Mouse (Mus musculus) intestine, embryonic 16.5 days (tissue): ENCODE measurements around the gene D6Wsu163e. TPM values are rescaled to one million over a fixed set of nuclear protein-coding genes. Genes with fewer than 3 reads are reported as not detected.

ENCODE experiments used
- ATAC-seq: fragments of 200-750 bp; cut with Nextera tagmentation; 2 replicates; pipeline ENCODE4 v1.8.0; 2017; ENCODE audit warnings: moderate TSS enrichment, moderate library complexity
- H3K27ac ChIP-seq: fragments of 300-500 bp; sonication (generic); 2 replicates; pipeline ENCODE4 v1.5.1; 2014; ENCODE audit warnings: mild to moderate bottlenecking, low read length
- H3K27me3 ChIP-seq: fragments of 300-500 bp; sonication (generic); replicated peaks from 2 replicates; pipeline ENCODE4 v1.6.1; 2014; ENCODE audit warnings: low read length, control low read depth, mixed read lengths; ENCODE audit not compliant: control insufficient read depth, insufficient read depth
- H3K36me3 ChIP-seq: fragments of 300-500 bp; sonication (generic); 2 replicates; pipeline ENCODE4 v1.6.1; 2014; ENCODE audit warnings: low read length, control low read depth; ENCODE audit not compliant: control insufficient read depth, insufficient read depth
- H3K4me1 ChIP-seq: fragments of 300-500 bp; sonication (generic); 2 replicates; pipeline ENCODE4 v1.6.1; 2014; ENCODE audit warnings: low read length, control low read depth, mixed read lengths; ENCODE audit not compliant: control insufficient read depth, insufficient read depth
- H3K4me2 ChIP-seq: fragments of 300-500 bp; sonication (generic); 2 replicates; pipeline ENCODE4 v1.6.1; 2014; ENCODE audit warnings: low read depth, low read length, control low read depth
- H3K4me3 ChIP-seq: fragments of 300-500 bp; sonication (generic); 2 replicates; pipeline ENCODE4 v1.5.1; 2014; ENCODE audit warnings: mild to moderate bottlenecking, low read length
- H3K9ac ChIP-seq: fragments of 300-500 bp; sonication (generic); 2 replicates; pipeline ENCODE4 v1.6.1; 2014; ENCODE audit warnings: low read depth, low read length
- H3K9me3 ChIP-seq: fragments of 300-500 bp; sonication (generic); 2 replicates; pipeline ENCODE4 v1.6.1; 2016; ENCODE audit warnings: low read length, control low read depth; ENCODE audit not compliant: control insufficient read depth
- WGBS: fragments of 180-500 bp; shearing (Covaris S2); extraction: QIAGEN DNeasy Blood & Tissue Kit; methylation state at CpG from one replicate; pipeline ENCODE4 v1.1.7; 2014; 5-methylcytosine and 5-hydroxymethylcytosine counted together
- polyA plus RNA-seq: library from polyadenylated mRNA; unstranded; fragments of >200 nt; fragmentation: Nextera tagmentation; extraction: Ambion mirVana; gene quantifications from 2 replicates; pipeline ENCODE4 v1.2.1, GENCODE M21; 2015

D6Wsu163e gene
- polyA plus RNA-seq, 1 experiment from 2014 or later: 20.7 TPM

DNA sequence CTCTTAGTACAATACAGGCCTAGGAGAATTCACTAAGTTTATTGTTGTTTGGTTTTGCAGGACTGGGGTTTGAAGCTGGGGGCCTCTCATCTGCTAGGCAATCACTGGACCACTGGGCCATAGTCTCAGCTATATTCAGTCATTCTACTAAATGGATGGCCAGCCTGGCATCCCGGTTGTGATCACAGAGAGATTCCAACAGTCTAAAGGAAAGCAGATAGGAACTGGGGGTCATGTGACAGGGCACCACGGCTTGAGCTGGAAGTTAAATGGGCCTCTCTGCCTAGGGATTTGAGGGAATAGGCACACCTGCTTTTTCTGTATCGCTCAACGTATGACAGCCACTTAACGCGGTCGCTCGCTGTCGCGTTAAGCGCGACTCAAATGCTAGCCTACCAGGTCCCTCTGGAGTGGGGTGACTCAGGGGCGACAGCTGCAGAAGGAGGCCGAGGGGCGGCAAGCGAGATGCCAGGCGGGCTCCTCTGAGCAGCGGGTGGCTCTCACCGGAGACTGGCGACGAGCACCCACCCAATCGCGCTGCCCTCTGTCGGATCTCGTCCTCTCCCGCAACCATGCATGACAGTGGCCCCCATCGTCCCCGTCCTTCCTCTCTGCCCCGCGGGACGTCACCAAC, 792 bp upstream of the D6Wsu163e start:
- under 1% methylated on average over 31 of the region's 31 CpGs for WGBS
- no peaks in the 10 kb centered on the region for H3K27me3 ChIP-seq
- no peak; the same call in none of the 2 replicates for ATAC-seq

DNA sequence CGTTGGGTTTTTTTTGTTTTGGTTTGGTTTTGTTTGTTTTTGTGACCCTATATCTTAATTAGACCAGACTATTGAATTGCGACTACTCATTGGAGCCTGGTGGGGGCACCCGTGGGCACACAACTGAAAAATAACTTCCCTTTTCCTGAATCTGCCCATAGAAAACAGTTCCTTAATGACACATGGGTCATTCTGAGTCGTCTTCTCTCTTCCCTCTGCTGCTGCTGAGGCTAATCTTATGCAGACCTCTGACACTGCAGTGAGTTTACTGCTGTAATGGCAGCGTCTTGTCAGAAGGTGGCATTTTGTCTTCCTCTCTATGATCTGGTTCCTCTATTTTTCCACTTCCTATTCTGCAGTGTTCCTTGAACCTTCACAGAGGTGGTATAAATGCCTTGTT, 689 bp downstream of the D6Wsu163e start:
- H3K9me3 ChIP-seq: no peaks in the 10 kb centered on the region
- H3K9ac ChIP-seq: peak overlapping the region; percentile 68
- whole genome bisulfite sequencing: 2% methylated on average over 5 of the region's 5 CpGs
- peaks cover 14% of the 10 kb centered on the region for H3K4me1 ChIP-seq
- no peak for ATAC-seq
- no peaks in the 10 kb centered on the region for H3K36me3 ChIP-seq
- peak overlapping the region; percentile 65 for H3K4me3 ChIP-seq
- no peak overlapping the region for H3K27ac ChIP-seq
- no peaks in the 10 kb centered on the region for H3K27me3 ChIP-seq
- H3K4me2 ChIP-seq: peak overlapping the region; percentile 66

More for the DNA sequence above, 792 bp upstream of the D6Wsu163e start:
- Histone ChIP-seq H3K9ac (peak overlapping the region; percentile 73), H3K4me3 (peak overlapping the region; percentile 65), H3K4me2 (peak overlapping the region; percentile 91), H3K9me3 (no peaks in the 10 kb centered on the region), H3K36me3 (peaks cover 3% of the 10 kb centered on the region; the same call in 1 of the 2 replicates), H3K4me1 (peaks cover 14% of the 10 kb centered on the region), H3K27ac (peak overlapping the region; percentile 9; the same call in 1 of the 2 replicates)

DNA sequence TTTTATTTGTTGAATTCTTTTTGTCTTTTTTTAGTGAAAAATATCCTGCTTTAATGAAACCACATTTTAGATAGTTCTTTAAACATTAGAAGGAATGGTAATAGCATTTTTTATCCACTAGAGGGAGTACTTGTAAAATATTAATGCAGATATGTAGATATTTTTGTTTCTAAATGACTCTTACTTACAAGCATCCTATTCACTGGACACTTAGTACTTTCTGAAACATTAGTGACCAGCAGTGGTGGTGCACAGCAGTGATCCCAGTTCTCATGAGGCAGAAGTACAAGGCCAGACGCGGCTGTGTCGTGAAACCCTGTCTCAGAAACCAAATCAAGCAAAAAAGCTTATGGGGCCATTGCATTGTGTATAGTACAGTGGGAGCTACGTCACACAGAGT, 8.6 kb downstream of the D6Wsu163e start:
- Histone ChIP-seq H3K9ac (no peak overlapping the region), H3K4me3 (no peak overlapping the region), H3K9me3 (no peaks in the 10 kb centered on the region), H3K36me3 (no peaks in the 10 kb centered on the region), H3K4me1 (no peaks in the 10 kb centered on the region), H3K27me3 (no peaks in the 10 kb centered on the region), H3K27ac (no peak overlapping the region), H3K4me2 (no peak overlapping the region)
- WGBS: 83% methylated on average over 4 of the region's 4 CpGs
- no peak for ATAC-seq

DNA sequence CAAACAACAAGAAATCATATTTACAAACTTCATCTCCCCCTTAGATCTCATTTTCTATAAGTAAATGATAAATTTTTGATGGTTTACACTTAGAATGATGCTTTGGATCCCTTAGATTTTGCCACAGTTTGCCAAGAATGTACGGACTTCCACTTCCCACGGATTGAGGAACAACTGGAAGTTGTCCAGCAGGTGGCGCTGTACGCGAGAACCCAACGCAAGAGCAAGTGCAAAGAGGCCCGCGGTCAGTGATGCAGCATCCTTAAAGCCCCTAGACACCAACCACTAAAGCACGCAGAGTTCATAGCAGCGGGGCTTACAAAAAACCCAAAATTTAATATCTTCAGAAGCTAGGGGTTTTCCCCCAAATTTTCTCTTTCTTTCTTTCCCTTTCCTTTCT, 16.0 kb downstream of the D6Wsu163e start:
- Histone ChIP-seq H3K4me2 (no peak overlapping the region), H3K4me1 (no peaks in the 10 kb centered on the region), H3K27me3 (no peaks in the 10 kb centered on the region), H3K27ac (no peak overlapping the region), H3K4me3 (no peak overlapping the region), H3K9me3 (no peaks in the 10 kb centered on the region), H3K36me3 (no peaks in the 10 kb centered on the region; the same call in 1 of the 2 replicates), H3K9ac (no peak overlapping the region)
- ATAC-seq: no peak
- WGBS: 9% methylated on average over 10 of the region's 10 CpGs

DNA sequence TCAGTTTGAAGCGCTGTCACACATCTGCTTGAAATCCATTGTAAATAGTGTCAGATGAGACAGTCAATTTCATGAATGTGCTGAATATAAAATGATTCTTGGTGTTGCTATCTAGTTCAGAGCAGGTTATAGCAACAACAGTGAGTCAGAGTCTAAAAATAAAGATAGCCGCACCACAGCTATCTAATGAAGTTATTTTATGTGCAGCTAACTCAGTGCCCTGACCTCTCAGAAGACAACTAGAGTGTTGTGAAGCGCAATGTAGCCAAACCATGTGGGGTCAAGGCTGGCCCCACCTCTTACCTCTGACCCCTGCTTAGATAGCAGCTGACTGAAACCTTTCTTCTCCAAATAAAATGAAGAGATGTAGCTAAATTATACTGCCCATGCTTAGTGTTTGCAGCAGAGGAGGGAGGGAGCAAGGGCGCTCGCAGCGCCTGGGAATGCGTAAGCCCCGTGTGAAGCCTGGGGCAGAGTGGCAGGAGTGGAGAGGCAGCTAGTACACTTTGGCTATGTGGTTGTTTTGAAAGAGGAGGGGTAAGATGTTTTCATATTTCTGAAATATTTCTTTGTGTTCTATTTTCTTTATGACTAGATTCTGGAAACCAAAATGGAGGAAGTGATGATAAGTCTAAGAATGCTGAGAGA, 21.7 kb downstream of the D6Wsu163e start:
- Histone ChIP-seq H3K9me3 (no peaks in the 10 kb centered on the region), H3K9ac (no peak overlapping the region), H3K36me3 (no peaks in the 10 kb centered on the region; the same call in 1 of the 2 replicates), H3K4me1 (no peaks in the 10 kb centered on the region), H3K4me2 (no peak overlapping the region), H3K27ac (no peak overlapping the region), H3K27me3 (no peaks in the 10 kb centered on the region), H3K4me3 (no peak overlapping the region)
- no peak for ATAC-seq
- WGBS: 84% methylated on average over 8 of the region's 8 CpGs

DNA sequence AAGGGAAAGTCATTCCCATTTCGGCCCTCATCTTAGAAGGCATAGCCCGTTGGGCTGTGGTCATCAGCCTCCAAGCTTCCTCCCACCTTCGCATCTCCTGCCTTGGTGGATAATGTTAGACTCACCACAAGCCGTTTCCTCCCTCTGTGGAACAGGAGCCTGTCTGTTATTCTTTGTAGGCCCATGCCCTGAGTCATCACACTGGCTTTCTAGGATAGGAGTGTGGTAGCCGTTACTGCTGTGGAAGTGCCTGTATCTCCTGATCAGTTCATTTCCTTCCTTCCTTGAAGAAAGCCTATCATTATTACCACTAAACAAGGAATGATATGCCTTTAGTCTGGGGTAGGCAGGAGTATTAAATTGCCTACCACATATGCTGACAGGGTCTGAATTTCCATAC, 22.9 kb downstream of the D6Wsu163e start:
- no peaks in the 10 kb centered on the region for H3K4me1 ChIP-seq
- no peak overlapping the region for H3K9ac ChIP-seq
- no peaks in the 10 kb centered on the region for H3K36me3 ChIP-seq
- no peaks in the 10 kb centered on the region for H3K27me3 ChIP-seq
- H3K4me2 ChIP-seq: no peak overlapping the region
- no peaks in the 10 kb centered on the region for H3K9me3 ChIP-seq
- ATAC-seq: no peak
- H3K4me3 ChIP-seq: no peak overlapping the region
- H3K27ac ChIP-seq: no peak overlapping the region
- WGBS: 86% methylated on average over 5 of the region's 5 CpGs

DNA sequence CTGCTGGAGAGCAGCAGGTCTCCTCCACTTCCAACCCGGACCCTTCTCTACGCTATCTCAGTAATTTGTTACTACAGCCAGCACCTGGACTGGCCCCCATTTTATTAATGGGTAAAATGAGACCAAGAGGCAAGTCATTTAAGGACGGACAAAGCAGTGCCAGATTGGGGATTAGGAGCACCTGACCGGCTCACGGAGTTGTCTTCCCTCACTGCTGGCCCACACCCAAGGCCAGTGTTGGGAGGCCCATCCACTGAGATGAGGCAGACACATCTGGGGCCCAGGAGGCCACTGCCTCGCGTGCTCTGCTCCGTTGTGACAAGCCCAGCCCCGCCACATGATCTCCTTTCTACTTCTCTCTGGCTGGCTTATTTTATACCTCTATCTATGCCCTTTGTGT, 23.7 kb downstream of the D6Wsu163e start:
- H3K4me3 ChIP-seq: no peak overlapping the region

DNA sequence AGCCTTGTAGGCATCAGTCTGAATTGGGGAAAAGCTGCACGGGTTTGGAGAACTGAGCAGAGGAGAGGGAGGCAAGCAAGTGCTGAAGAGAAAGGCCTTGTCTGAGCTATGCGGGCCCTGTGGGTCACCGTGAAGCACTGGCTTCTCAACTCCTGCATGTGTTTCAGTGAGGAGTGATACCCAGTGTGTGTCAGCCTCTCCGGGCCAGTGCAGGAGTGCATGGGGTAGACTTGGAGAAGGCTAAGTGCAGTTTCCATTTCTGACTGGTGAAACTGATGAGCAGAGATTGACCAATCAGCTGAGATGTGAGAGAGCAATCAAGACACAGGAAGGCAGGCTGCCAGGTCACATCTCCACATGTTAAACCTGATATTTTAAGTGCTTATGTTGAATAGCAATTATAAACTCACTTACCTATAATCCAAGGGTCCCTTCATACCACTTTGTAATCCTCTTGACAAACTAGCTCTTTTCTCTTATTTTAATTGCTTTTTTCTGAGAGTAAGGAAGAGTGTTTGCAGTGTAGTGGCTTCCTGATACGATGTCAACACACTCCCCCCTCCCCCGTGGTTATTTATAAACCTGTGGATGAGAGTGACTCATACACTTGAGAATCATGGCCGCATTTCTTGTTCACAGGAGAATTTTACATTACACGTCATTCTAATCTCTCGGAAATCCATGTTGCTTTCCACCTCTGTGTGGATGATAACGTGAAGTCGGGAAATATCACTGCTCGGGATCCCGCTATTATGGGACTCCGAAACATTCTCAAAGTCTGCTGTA, 26.7 kb downstream of the D6Wsu163e start:
- 82% methylated on average over 14 of the region's 14 CpGs for WGBS
- ATAC-seq: no peak

More for the DNA sequence above, 23.7 kb downstream of the D6Wsu163e start:
- WGBS: 90% methylated on average over 9 of the region's 9 CpGs
- Histone ChIP-seq H3K9ac (no peak overlapping the region), H3K27ac (no peak overlapping the region), H3K27me3 (no peaks in the 10 kb centered on the region), H3K4me2 (no peak overlapping the region), H3K36me3 (no peaks in the 10 kb centered on the region), H3K9me3 (no peaks in the 10 kb centered on the region), H3K4me1 (no peaks in the 10 kb centered on the region)
- no peak for ATAC-seq

DNA sequence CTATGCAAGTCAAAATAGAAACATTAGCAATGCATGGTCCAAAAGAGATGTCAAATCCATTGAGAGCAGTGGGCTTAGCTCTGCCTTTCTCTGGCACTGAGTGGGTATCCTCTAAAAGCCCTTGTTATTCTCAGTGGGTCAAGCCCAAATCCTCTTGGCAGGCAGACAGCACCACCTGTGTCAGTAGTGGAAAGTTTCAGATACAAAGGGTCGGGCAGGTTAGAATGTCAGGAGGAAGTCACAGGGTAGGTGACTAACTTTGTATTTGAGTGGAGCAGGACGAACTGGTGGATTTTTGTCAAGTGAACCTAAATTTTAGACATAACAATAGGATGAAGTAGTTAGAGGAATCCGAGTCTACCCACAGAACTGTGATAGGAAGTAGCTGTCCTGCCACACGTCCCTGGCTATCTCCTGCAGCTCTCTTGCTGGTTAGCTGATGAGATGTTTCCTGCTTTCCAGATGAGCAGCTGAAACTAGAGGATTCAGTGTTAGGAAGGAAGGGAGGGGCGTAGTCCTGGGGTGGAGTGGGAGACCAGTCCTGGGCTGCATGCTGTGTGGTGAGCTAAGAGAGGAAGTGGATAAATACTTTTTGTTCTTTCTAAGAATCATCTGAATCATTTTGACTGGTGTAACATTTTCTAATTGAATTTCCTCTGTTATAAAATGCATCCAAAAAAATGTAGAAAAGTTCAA, 41.9 kb downstream of the D6Wsu163e start:
- Histone ChIP-seq H3K9ac (no peak overlapping the region), H3K27ac (no peak overlapping the region), H3K9me3 (no peaks in the 10 kb centered on the region), H3K27me3 (no peaks in the 10 kb centered on the region), H3K36me3 (no peaks in the 10 kb centered on the region; the same call in 1 of the 2 replicates), H3K4me3 (no peak overlapping the region), H3K4me1 (no peaks in the 10 kb centered on the region), H3K4me2 (no peak overlapping the region)
- ATAC-seq: no peak
- WGBS: 64% methylated on average over 5 of the region's 5 CpGs

More for the DNA sequence above, 26.7 kb downstream of the D6Wsu163e start:
- Histone ChIP-seq H3K4me3 (no peak overlapping the region), H3K9me3 (no peaks in the 10 kb centered on the region), H3K4me1 (no peaks in the 10 kb centered on the region), H3K9ac (no peak overlapping the region), H3K27ac (no peak overlapping the region), H3K4me2 (no peak overlapping the region), H3K27me3 (no peaks in the 10 kb centered on the region), H3K36me3 (no peaks in the 10 kb centered on the region)
